ENCODE assay signal across 17 mouse cellular contexts in the genomic region with DNA sequence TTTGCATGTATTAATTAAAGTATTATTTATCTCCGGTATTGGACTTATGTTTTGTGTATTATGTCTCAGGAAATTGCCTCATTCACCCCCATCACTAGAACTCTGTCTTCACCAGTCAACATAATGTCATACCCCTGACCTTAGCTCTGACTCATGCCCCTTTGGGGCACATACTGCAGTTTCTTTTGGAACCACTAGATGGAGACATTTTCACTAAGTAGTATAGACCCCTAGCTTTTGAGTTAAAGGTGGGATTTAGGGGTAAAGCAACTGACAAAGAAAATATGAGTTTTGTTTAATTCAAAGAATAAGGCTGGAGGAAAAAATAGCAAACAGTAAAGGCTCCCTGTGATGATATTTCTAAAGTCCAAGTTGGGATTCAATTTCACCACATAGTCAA.
A peak's percentile ranks its signal among the peaks of the same experiment; 100 is the strongest.
DNase-seq lines count a peak whose midpoint lies in the region; ATAC-seq and TF ChIP-seq lines count a peak whose summit lies in the region.
"Had no signal": no experiment of that assay in that cellular context is flagged by ENCODE, and none has a peak within 500 bp of the region (broad histone marks: within the 10 kb centered on the region; RNA-seq: fewer than 3 reads in every experiment).

No protein-coding gene starts in this region.

- H3K4me1 ChIP-seq in embryonic facial prominence, embryonic 11.5 days (ENCODE audit: control insufficient read depth, insufficient read depth, low read length) = no peaks in the 10 kb centered on the region
- H3K4me1 ChIP-seq in embryonic facial prominence, embryonic 10.5 days = no peaks in the 10 kb centered on the region
- H3K4me1 ChIP-seq in kidney, postnatal 0 days (replicated peaks; ENCODE audit: insufficient read depth, low read length) = no peaks in the 10 kb centered on the region
- H3K4me1 ChIP-seq in E14TG2a.4 (replicated peaks; ENCODE audit: low read depth, low read length) = no peaks in the 10 kb centered on the region
- H3K4me1 ChIP-seq: heart, embryonic 15.5 days; limb, embryonic 10.5 days; lung, embryonic 15.5 days; stomach, embryonic 15.5 days had no signal

- H3K27ac ChIP-seq in embryonic facial prominence, embryonic 11.5 days (replicated peaks; ENCODE audit: low read depth, low read length) = no peak overlapping the region
- H3K27ac ChIP-seq in embryonic facial prominence, embryonic 10.5 days (replicated peaks) = no peak overlapping the region
- H3K27ac ChIP-seq in kidney, postnatal 0 days = no peak overlapping the region
- H3K27ac ChIP-seq: heart, embryonic 15.5 days; limb, embryonic 10.5 days; lung, embryonic 15.5 days; stomach, embryonic 15.5 days had no signal

- peak; percentile 33 for DNase-seq in embryonic facial prominence, embryonic 11.5 days (ENCODE audit: low spot score)
- no peak for DNase-seq in embryonic facial prominence, embryonic 10.5 days (ENCODE audit: low spot score)
- DNase-seq in kidney, postnatal 0 days (ENCODE audit: low spot score) = peak; percentile 3
- no peak for DNase-seq in kidney, adult 8-10 months
- peak; percentile 50 for DNase-seq in embryo, embryonic 10.5 days (ENCODE audit: low spot score)
- DNase-seq in spleen, postnatal 14 days (ENCODE audit: low spot score in 2 of 2) = no peak
- DNase-seq in gastrocnemius, postnatal 36 days = no peak
- DNase-seq: cerebellum, postnatal 36 days; gastrocnemius, postnatal 10 days; right cerebral cortex, postnatal 25 days; thymus, postnatal 4 days had no signal

- no peak for ATAC-seq in embryonic facial prominence, embryonic 11.5 days (replicated peaks; ENCODE audit: insufficient number of reproducible peaks, low FRiP score, low TSS enrichment, low read depth)
- no peak for ATAC-seq in kidney, postnatal 0 days (replicated peaks; ENCODE audit: low FRiP score, low read depth)
- ATAC-seq: inflammation-experienced regulatory T-cells, adult 6 months had no signal

- no peak overlapping the region for H3K4me3 ChIP-seq in embryonic facial prominence, embryonic 11.5 days (ENCODE audit: low read depth, low read length)
- H3K4me3 ChIP-seq in embryonic facial prominence, embryonic 10.5 days = no peak overlapping the region
- no peak overlapping the region for H3K4me3 ChIP-seq in kidney, postnatal 0 days (replicated peaks; ENCODE audit: low read depth, low read length)
- H3K4me3 ChIP-seq in E14TG2a.4 (replicated peaks; ENCODE audit: low read length) = no peak overlapping the region
- H3K4me3 ChIP-seq: heart, embryonic 15.5 days; limb, embryonic 10.5 days; lung, embryonic 15.5 days; stomach, embryonic 15.5 days had no signal

- no peaks in the 10 kb centered on the region for H3K27me3 ChIP-seq in embryonic facial prominence, embryonic 11.5 days (ENCODE audit: control insufficient read depth, insufficient read depth, low read length)
- no peaks in the 10 kb centered on the region for H3K27me3 ChIP-seq in embryonic facial prominence, embryonic 10.5 days (replicated peaks; ENCODE audit: low read depth, poor library complexity, severe bottlenecking)
- no peaks in the 10 kb centered on the region for H3K27me3 ChIP-seq in kidney, postnatal 0 days (ENCODE audit: insufficient read depth, low read length)
- H3K27me3 ChIP-seq in E14TG2a.4 (ENCODE audit: insufficient read depth, low read length) = no peaks in the 10 kb centered on the region
- H3K27me3 ChIP-seq: heart, embryonic 15.5 days; lung, embryonic 15.5 days; stomach, embryonic 15.5 days had no signal

- WGBS in embryonic facial prominence, embryonic 11.5 days = 34% methylated on average over 1 of the region's 1 CpGs
- 24% methylated on average over 1 of the region's 1 CpGs for WGBS in embryonic facial prominence, embryonic 10.5 days
- WGBS in kidney, postnatal 0 days = 43% methylated on average over 1 of the region's 1 CpGs

- no peaks in the 10 kb centered on the region for H3K9me3 ChIP-seq in embryonic facial prominence, embryonic 11.5 days (replicated peaks; ENCODE audit: control insufficient read depth, low read length)
- no peaks in the 10 kb centered on the region for H3K9me3 ChIP-seq in embryonic facial prominence, embryonic 10.5 days
- no peaks in the 10 kb centered on the region for H3K9me3 ChIP-seq in kidney, postnatal 0 days (replicated peaks; ENCODE audit: low read length)
- no peaks in the 10 kb centered on the region for H3K9me3 ChIP-seq in E14TG2a.4 (ENCODE audit: low read length)
- H3K9me3 ChIP-seq: heart, embryonic 15.5 days; limb, embryonic 10.5 days; lung, embryonic 15.5 days; stomach, embryonic 15.5 days had no signal

- H3K9ac ChIP-seq in embryonic facial prominence, embryonic 11.5 days (replicated peaks; ENCODE audit: low read length) = no peak overlapping the region
- H3K9ac ChIP-seq in kidney, postnatal 0 days (ENCODE audit: low read depth, low read length) = no peak overlapping the region
- H3K9ac ChIP-seq: heart, embryonic 15.5 days; lung, embryonic 15.5 days; stomach, embryonic 15.5 days had no signal

- peak; percentile 45 for TF ChIP-seq CTCF in kidney, postnatal 0 days (IDR thresholded peaks at IDR 0.05; ENCODE audit: low read depth)
- TF ChIP-seq CTCF in E14TG2a.4 (conservative IDR thresholded peaks at IDR 0.05; ENCODE audit: low read length) = peak; percentile 60

- intact Hi-C loops in gastrocnemius, postnatal 36 days (cut with DNase I) = no loop called here

- H3K4me2 ChIP-seq in embryonic facial prominence, embryonic 11.5 days (ENCODE audit: low read depth, low read length) = no peak overlapping the region
- H3K4me2 ChIP-seq in kidney, postnatal 0 days (ENCODE audit: low read length) = no peak overlapping the region
- H3K4me2 ChIP-seq: heart, embryonic 15.5 days; lung, embryonic 15.5 days; stomach, embryonic 15.5 days had no signal

- no peaks in the 10 kb centered on the region for H3K36me3 ChIP-seq in embryonic facial prominence, embryonic 11.5 days (replicated peaks; ENCODE audit: control insufficient read depth, insufficient read depth, low read depth, low read length)
- H3K36me3 ChIP-seq in embryonic facial prominence, embryonic 10.5 days (replicated peaks) = no peaks in the 10 kb centered on the region
- no peaks in the 10 kb centered on the region for H3K36me3 ChIP-seq in kidney, postnatal 0 days (ENCODE audit: insufficient read depth, low read length)
- no peaks in the 10 kb centered on the region for H3K36me3 ChIP-seq in E14TG2a.4 (ENCODE audit: insufficient read depth, low read length)
- H3K36me3 ChIP-seq: heart, embryonic 15.5 days; limb, embryonic 10.5 days; lung, embryonic 15.5 days; stomach, embryonic 15.5 days had no signal

Comparison
In these comparisons a context has a peak if more than half of its experiments do, and no peak if none do; other contexts are left out.
1. DNase-seq: peak in embryonic facial prominence, embryonic 11.5 days (single experiment), kidney, postnatal 0 days (single experiment) and embryo, embryonic 10.5 days (single experiment); none in embryonic facial prominence, embryonic 10.5 days (single experiment), kidney, adult 8-10 months (0 of 2), spleen, postnatal 14 days (0 of 2) and gastrocnemius, postnatal 36 days (0 of 2).